Mouse (Mus musculus): Measurements from ENCODE around the gene Celf6. TPM values are rescaled to one million over a fixed set of nuclear protein-coding genes. Genes with fewer than 3 reads are reported as not detected.

Gene Celf6
- polyA plus RNA-seq, 1 experiment from 2014 or later, result 4.4 TPM

DNA sequence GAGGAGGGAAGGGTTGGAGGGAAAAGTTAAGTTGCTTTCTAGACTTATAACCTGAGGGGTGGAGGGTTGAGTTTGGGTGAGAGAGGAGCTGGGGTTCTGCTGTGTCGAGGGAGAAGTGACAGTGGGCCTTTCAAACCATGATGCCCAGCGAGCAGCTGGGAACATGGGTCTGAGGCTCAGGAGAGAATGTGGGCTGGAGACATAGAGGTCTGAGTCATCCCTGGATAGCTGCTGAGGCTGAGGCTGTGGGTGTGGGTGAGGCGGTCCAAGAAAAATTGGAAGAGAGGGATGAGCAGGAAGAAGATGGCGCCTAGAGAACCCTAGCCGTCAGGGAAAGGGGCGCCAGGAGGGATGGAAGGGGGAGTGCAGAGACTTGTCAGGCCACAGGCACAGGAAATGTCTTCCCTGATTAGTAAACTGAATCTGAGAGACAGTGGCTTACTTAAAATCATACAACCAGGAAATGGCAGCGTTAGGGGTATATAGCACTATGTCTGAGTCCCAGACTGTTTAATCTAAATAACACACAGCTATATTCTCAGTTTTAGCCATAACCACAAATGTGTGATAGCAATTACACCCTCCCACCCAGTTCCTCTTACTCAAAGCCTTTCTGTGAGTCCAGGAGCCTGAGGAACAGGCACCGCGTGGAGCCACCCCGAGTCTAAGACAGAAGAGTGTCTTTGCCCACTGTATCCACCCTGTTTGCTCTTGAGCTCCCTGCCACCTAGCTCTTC is 12.2 kb downstream of the Celf6 start:
- 86% methylated on average over 10 of the region's 10 CpGs for WGBS
- Histone ChIP-seq H3K4me3 (no peak overlapping the region), H3K27ac (replicated peaks) (no peak overlapping the region), H3K36me3 (no peaks in the 10 kb centered on the region), H3K4me1 (peaks cover 26% of the 10 kb centered on the region), H3K9me3 (replicated peaks) (no peaks in the 10 kb centered on the region), H3K27me3 (ENCODE audit: low read depth, poor library complexity, severe bottlenecking) (peaks cover 60% of the 10 kb centered on the region)
- no peak for DNase-seq (ENCODE audit: low spot score)

DNA sequence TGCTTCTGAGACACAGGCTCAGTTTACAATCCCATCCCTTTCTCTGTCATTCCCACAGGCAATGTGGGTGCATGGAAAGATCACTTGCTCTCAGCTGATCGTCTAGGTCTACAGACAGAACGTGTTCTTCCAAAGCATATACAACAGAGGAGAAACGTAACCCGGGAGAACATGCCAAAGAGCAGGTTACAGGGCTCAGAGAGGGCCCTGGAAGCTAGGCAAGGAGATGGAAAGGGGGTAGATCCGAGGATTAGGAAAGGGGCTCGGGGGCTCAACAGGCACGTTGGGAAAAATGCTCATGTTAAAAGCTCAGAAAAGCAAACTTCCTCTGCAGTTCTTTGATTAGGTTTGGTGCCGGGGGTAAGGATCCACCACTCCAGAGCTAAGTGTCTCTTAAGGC is 23.9 kb downstream of the Celf6 start:
- H3K4me3 ChIP-seq, result no peak overlapping the region
- 87% methylated on average over 8 of the region's 8 CpGs for WGBS
- H3K9me3 ChIP-seq (replicated peaks), result no peaks in the 10 kb centered on the region
- peaks cover 13% of the 10 kb centered on the region for H3K4me1 ChIP-seq
- no peak overlapping the region for H3K27ac ChIP-seq (replicated peaks)
- peaks cover 32% of the 10 kb centered on the region for H3K27me3 ChIP-seq (ENCODE audit: low read depth, poor library complexity, severe bottlenecking)
- DNase-seq (ENCODE audit: low spot score), result no peak
- H3K36me3 ChIP-seq, result no peaks in the 10 kb centered on the region

DNA sequence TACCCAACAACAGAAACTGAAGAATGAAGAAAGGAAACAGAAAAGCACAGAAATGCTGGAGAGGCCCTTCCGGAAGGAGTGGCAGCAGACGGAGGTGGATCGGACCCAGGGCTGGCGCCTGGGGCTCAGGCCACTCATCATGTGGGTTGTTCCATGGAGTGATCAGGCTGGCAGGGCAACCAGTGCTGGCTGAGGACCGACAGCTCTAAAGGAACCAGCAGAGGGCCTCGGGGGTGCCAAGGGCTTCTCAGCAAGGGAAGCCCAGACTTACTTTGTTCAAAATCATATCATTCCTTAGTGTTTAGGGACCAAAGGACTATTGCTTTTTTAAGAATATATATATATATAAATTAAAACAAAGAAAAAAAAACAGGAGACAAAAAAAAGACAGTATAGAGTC is 28.2 kb downstream of the Celf6 start:
- no peak for DNase-seq (ENCODE audit: low spot score)

DNA sequence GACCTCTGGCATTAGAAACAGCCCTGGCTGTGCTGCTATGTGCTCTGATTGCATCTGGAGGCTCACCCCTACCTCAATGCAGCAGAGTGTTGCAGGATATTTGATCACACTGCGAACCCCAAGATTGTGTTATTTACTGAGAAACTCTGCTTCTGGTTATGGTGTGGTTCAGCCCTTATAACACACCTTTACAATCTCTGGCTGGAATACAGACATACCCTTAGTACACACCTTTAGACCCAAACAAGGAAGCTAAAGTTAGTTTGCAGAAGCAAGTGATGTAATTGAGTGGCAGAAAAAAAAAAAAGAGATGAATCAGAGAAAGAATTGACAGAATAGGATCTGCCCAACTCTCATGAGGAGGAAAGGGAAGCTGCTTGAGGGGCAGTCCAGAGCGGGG is 33.2 kb downstream of the Celf6 start:
- H3K27ac ChIP-seq (replicated peaks), result no peak overlapping the region
- peaks cover 7% of the 10 kb centered on the region; the same call in 1 of the 2 replicates for H3K4me1 ChIP-seq
- H3K27me3 ChIP-seq (ENCODE audit: low read depth, poor library complexity, severe bottlenecking), result no peaks in the 10 kb centered on the region
- no peaks in the 10 kb centered on the region for H3K9me3 ChIP-seq (replicated peaks)
- WGBS, result 89% methylated on average over 2 of the region's 2 CpGs
- H3K36me3 ChIP-seq, result no peaks in the 10 kb centered on the region
- H3K4me3 ChIP-seq, result no peak overlapping the region
- DNase-seq (ENCODE audit: low spot score), result no peak

More for the DNA sequence above, 28.2 kb downstream of the Celf6 start:
- Histone ChIP-seq H3K27ac (replicated peaks) (no peak overlapping the region), H3K4me1 (peaks cover 13% of the 10 kb centered on the region), H3K9me3 (replicated peaks) (no peaks in the 10 kb centered on the region), H3K27me3 (ENCODE audit: low read depth, poor library complexity, severe bottlenecking) (peaks cover 32% of the 10 kb centered on the region), H3K4me3 (no peak overlapping the region), H3K36me3 (no peaks in the 10 kb centered on the region)
- 52% methylated on average over 6 of the region's 6 CpGs for WGBS

DNA sequence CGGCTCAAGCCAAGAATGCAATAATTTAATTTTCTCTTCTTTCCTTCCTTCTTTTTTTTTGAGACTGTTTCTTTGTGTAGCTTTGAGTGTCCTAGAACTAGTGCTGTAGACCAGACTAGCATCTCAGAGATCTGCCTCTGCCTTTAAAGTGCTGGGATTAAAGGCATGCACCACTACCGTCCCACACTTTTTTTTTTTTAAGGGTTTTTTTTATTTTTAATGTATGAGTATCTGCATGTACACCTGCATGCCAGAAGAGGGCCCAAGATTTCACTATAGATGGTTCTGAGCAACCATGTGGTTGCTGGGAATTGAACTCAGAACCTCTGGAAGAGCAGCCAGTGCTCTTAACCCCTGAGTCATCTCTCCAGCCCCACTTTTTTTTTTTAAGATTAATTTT is 38.1 kb downstream of the Celf6 start:
- H3K27me3 ChIP-seq (ENCODE audit: low read depth, poor library complexity, severe bottlenecking), result no peaks in the 10 kb centered on the region
- no peaks in the 10 kb centered on the region for H3K9me3 ChIP-seq (replicated peaks)
- H3K36me3 ChIP-seq, result no peaks in the 10 kb centered on the region
- no peak overlapping the region for H3K4me3 ChIP-seq
- DNase-seq (ENCODE audit: low spot score), result no peak
- no peak overlapping the region for H3K27ac ChIP-seq (replicated peaks)
- H3K4me1 ChIP-seq, result peaks cover 30% of the 10 kb centered on the region
- WGBS, result 86% methylated on average over 2 of the region's 2 CpGs

DNA sequence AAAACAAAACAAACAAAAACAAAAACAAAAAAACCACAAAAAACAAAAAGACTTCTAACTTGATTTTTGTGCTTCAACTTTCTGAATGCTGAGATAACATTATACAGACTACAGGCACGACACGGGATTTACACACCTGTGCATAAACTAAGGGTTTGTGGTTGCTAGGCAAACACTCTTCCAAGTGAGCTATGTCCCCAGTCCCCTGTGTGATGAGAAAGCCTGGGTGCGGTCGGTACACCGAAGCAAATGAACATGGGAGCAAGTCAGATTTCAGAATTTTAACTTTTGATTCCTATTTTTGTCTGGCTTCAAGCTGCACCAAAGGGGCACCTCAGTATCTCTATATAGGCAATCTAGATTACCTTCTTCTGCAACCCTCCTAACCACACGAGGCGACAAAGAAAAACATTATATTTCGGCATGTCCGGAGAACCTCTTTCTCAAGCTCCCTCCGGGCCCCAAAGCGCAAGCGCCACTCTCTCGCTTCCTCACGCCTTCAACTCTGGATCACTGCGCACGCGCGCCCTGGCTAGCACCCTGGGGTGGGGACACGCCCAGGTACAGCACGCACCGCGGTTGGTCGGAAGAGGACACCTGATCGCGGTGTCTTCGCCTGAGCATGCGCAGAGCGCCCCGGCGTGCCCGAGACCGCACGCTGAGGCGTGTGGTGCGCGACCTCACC is 39.0 kb downstream of the Celf6 start, which contains the start of gene Parp6:
TSS of gene Parp6 (plus strand) at position 663 of the 685 bp plus-strand sequence.
- 1% methylated on average over 36 of the region's 36 CpGs for WGBS
- Histone ChIP-seq H3K27ac (replicated peaks) (peak within 1 kb of the TSS; percentile 95), H3K4me3 (peak within 1 kb of the TSS; percentile 92), H3K36me3 (no peaks in the 10 kb centered on the region), H3K4me1 (peaks cover 30% of the 10 kb centered on the region), H3K27me3 (ENCODE audit: low read depth, poor library complexity, severe bottlenecking) (no peaks in the 10 kb centered on the region), H3K9me3 (replicated peaks) (no peaks in the 10 kb centered on the region)
- peak; percentile 98 for DNase-seq (ENCODE audit: low spot score)

DNA sequence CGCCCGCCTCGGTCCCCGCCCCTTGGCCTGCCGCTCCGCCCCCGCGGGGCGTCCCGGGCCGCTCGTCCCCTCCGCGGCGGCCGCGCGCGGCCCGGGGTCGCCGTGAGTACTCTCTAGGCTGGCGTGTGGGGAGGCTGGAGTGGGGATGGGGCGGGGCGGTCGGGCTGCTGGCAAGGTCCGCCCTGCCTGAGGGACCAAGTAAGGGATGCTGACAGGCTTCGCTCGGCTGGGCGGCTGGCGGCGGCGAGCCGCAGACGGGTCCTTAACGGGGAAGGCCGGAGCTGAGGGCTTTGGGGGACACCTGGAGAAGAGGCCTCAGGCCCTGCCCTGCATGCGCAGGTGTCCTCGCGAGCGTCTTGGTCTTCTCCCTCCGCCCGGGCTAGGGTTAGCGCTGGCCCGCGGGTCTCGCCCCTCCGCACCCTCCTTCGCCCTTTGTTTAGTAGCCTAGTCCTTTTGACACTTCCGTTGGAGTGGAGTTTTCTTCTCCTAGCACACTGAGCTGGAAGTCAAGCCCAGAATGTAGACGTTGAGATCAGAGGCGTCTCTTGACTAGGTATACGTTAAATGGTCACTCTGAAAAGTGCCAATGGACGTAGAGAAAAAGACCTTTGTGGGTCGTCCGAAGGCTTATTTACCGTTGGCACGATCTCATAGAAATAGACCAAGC is 39.7 kb downstream of the Celf6 start:
- Histone ChIP-seq H3K27ac (replicated peaks) (peak overlapping the region; percentile 95), H3K27me3 (ENCODE audit: low read depth, poor library complexity, severe bottlenecking) (no peaks in the 10 kb centered on the region), H3K4me3 (peak overlapping the region; percentile 92), H3K36me3 (peaks cover 4% of the 10 kb centered on the region), H3K4me1 (peaks cover 30% of the 10 kb centered on the region), H3K9me3 (replicated peaks) (no peaks in the 10 kb centered on the region)
- no peak for DNase-seq (ENCODE audit: low spot score)
- whole genome bisulfite sequencing, result 1% methylated on average over 57 of the region's 58 CpGs

DNA sequence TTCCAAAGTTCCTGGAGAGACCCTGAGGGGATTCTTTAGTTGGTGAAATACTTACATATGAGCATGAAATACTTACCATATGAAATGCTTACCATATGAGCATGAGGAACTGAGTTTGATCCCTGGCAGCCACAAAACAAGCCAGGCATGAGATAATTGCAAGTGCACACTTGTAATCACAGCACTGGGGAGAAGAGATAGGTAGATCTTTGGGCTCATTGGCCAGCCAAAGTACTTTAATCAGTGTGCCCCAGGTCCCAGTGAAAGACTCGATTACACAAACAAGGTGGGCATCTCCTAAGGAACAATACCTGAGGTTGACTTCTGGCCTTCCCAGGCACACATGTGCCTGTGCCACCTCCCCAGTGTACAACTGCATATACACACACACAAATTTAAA is 60.7 kb downstream of the Celf6 start:
- H3K9me3 ChIP-seq (replicated peaks), result no peaks in the 10 kb centered on the region
- no peak for DNase-seq (ENCODE audit: low spot score)
- H3K36me3 ChIP-seq, result peaks cover 94% of the 10 kb centered on the region
- no peak overlapping the region for H3K27ac ChIP-seq (replicated peaks)
- 91% methylated on average over 1 of the region's 1 CpGs for WGBS
- H3K27me3 ChIP-seq (ENCODE audit: low read depth, poor library complexity, severe bottlenecking), result no peaks in the 10 kb centered on the region
- no peaks in the 10 kb centered on the region for H3K4me1 ChIP-seq
- no peak overlapping the region for H3K4me3 ChIP-seq

DNA sequence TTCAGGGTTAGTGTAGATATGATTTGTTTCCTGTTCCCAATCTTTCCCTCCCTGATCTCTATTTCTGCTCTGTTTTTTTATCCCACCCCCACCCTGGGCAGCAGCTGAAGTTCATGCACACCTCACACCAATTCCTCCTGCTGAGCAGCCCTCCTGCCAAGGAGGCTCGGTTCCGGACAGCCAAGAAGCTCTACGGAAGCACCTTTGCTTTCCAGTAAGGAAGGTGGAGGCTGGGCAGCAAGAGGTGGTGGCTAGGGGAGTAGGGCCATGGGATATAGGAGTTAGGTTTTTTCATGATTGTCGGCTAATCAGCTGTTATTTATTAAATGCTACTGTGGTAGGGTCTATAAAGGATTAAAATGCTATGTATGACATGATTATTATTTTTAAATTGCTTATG is 62.2 kb downstream of the Celf6 start:
- WGBS, result 88% methylated on average over 4 of the region's 4 CpGs
- peaks cover 89% of the 10 kb centered on the region for H3K36me3 ChIP-seq
- no peak for DNase-seq (ENCODE audit: low spot score)

DNA sequence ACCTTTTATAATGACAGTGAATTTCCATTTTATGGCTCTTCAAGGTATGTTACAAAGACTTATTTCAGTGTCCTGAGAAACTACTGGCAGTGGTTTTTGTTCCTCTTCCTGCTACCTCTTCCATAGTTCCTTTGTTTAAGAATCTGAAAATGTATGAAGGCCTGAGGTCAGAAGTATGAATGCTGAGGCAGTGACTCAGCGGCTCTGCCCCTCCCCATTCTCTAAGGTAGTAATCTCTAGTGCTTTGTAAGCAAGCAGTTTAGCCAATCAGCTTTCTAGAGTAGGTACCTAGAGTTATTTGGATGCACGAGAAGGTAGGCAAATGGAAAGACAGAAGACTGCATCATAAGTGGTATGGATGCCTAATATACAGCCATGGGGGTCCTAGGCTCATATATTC is 63.6 kb downstream of the Celf6 start:
- Histone ChIP-seq H3K27me3 (ENCODE audit: low read depth, poor library complexity, severe bottlenecking) (no peaks in the 10 kb centered on the region), H3K4me1 (no peaks in the 10 kb centered on the region), H3K9me3 (replicated peaks) (no peaks in the 10 kb centered on the region), H3K27ac (replicated peaks) (no peak overlapping the region), H3K4me3 (no peak overlapping the region), H3K36me3 (peaks cover 88% of the 10 kb centered on the region)
- no peak for DNase-seq (ENCODE audit: low spot score)
- WGBS, result 85% methylated on average over 2 of the region's 2 CpGs

More for the DNA sequence above, 62.2 kb downstream of the Celf6 start:
- H3K27me3 ChIP-seq (ENCODE audit: low read depth, poor library complexity, severe bottlenecking), result no peaks in the 10 kb centered on the region
- H3K27ac ChIP-seq (replicated peaks), result no peak overlapping the region
- no peak overlapping the region for H3K4me3 ChIP-seq
- no peaks in the 10 kb centered on the region for H3K4me1 ChIP-seq
- H3K9me3 ChIP-seq (replicated peaks), result no peaks in the 10 kb centered on the region

DNA sequence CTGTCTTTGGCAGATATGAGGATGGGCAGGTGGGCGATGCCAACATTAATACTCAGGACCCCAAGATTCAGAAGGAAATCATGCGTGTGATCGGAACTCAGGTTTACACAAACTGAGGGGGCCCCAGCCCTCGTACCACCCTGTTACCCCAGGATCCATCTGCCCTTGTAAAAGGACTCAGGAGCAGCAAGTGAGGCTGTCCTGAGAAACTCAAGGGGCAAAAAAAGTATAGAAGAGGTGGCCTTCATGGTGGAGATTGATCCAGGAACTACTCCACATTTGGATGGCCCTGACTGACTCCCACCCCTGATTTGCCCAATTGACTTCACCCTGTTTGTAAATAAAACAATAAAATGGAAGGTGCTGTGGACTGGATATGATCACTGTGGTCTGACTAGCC is 72.2 kb downstream of the Celf6 start:
- peaks cover 2% of the 10 kb centered on the region for H3K4me1 ChIP-seq
- DNase-seq (ENCODE audit: low spot score), result no peak
- H3K27me3 ChIP-seq (ENCODE audit: low read depth, poor library complexity, severe bottlenecking), result no peaks in the 10 kb centered on the region
- no peak overlapping the region for H3K4me3 ChIP-seq
- H3K27ac ChIP-seq (replicated peaks), result no peak overlapping the region
- peaks cover 54% of the 10 kb centered on the region for H3K36me3 ChIP-seq
- 95% methylated on average over 4 of the region's 4 CpGs for WGBS
- H3K9me3 ChIP-seq (replicated peaks), result no peaks in the 10 kb centered on the region

DNA sequence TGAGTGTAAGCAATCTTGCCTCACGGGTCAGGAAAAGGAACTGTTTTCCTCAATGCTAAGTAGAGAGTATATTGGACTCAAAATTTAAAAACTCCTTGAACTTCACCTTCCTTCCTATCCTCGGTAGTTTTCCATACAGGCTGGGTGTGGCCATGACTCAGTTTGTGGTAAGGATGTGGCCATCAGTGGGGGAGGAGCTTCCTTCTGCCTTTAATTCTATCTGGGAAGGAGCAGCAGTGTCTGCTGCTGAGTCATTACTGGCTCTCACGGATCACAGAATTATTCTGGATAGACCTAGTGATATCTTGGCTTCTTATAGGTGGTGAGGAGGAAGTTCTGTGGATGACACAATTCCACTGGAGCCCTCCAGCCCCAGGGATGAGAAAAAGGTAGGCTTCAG is 75.7 kb downstream of the Celf6 start:
- Histone ChIP-seq H3K4me1 (peaks cover 15% of the 10 kb centered on the region), H3K4me3 (no peak overlapping the region), H3K27me3 (ENCODE audit: low read depth, poor library complexity, severe bottlenecking) (no peaks in the 10 kb centered on the region), H3K36me3 (peaks cover 43% of the 10 kb centered on the region), H3K9me3 (replicated peaks) (no peaks in the 10 kb centered on the region), H3K27ac (replicated peaks) (no peak overlapping the region)
- WGBS, result 40% methylated on average over 3 of the region's 3 CpGs
- DNase-seq (ENCODE audit: low spot score), result no peak

Measured in midbrain, embryonic 10.5 days (tissue).